Mouse (Mus musculus) intestine, postnatal 0 days (tissue): ENCODE results near the gene Slc17a4. TPM values are rescaled to one million over a fixed set of nuclear protein-coding genes. Genes with fewer than 3 reads are reported as not detected.

Source experiments
- ATAC-seq: fragments of 200-750 bp; cut with Nextera tagmentation; 2 replicates; pipeline ENCODE4 v1.8.0; 2017; ENCODE audit warnings: mild to moderate bottlenecking, moderate TSS enrichment, moderate library complexity
- H3K27ac ChIP-seq: fragments of 300-500 bp; sonication (generic); 2 replicates; pipeline ENCODE4 v1.5.1; 2014; ENCODE audit warnings: mild to moderate bottlenecking, low read depth, low read length, moderate library complexity
- H3K27me3 ChIP-seq: fragments of 300-500 bp; sonication (generic); replicated peaks from 2 replicates; pipeline ENCODE4 v1.6.1; 2014; ENCODE audit warnings: low read length, mixed read lengths; ENCODE audit not compliant: control insufficient read depth, insufficient read depth
- H3K36me3 ChIP-seq: fragments of 300-500 bp; sonication (generic); 2 replicates; pipeline ENCODE4 v1.6.1; 2014; ENCODE audit warnings: mild to moderate bottlenecking, moderate library complexity; ENCODE audit not compliant: control insufficient read depth, insufficient read depth
- H3K4me1 ChIP-seq: fragments of 300-500 bp; sonication (generic); replicated peaks from 2 replicates; pipeline ENCODE4 v1.6.1; 2014; ENCODE audit warnings: antibody characterized with exemption, low read length, mixed read lengths; ENCODE audit not compliant: control insufficient read depth, insufficient read depth
- H3K4me2 ChIP-seq: fragments of 300-500 bp; sonication (generic); replicated peaks from 2 replicates; pipeline ENCODE4 v1.6.1; 2014; ENCODE audit warnings: low read depth, mild to moderate bottlenecking, moderate library complexity
- H3K4me3 ChIP-seq: fragments of 300-500 bp; sonication (generic); 2 replicates; pipeline ENCODE4 v1.5.1; 2014; ENCODE audit warnings: low read depth, low read length
- H3K9ac ChIP-seq: fragments of 300-500 bp; sonication (generic); 2 replicates; pipeline ENCODE4 v1.6.1; 2014; ENCODE audit warnings: mild to moderate bottlenecking, low read depth, low read length
- H3K9me3 ChIP-seq: fragments of 300-500 bp; sonication (generic); 2 replicates; pipeline ENCODE4 v1.6.1; 2016; ENCODE audit warnings: mixed run types; ENCODE audit not compliant: control insufficient read depth
- CTCF ChIP-seq: sonication (generic); IDR thresholded peaks from 2 replicates; pipeline ENCODE4 v1.5.1; 2016; ENCODE audit warnings: low read depth, mild to moderate bottlenecking, control low read depth, antibody characterized with exemption, moderate library complexity
- WGBS: fragments of 180-500 bp; shearing (Covaris S2); extraction: QIAGEN DNeasy Blood & Tissue Kit; methylation state at CpG from one replicate; pipeline ENCODE4 v1.1.7; 2014; 5-methylcytosine and 5-hydroxymethylcytosine counted together
- polyA plus RNA-seq: library from polyadenylated mRNA; unstranded; fragments of >200 nt; fragmentation: Nextera tagmentation; extraction: Ambion mirVana; gene quantifications from 2 replicates; pipeline ENCODE4 v1.2.1, GENCODE M21; 2015

The Slc17a4 gene
- polyA plus RNA-seq, 1 experiment from 2014 or later, result 31.3 TPM

DNA sequence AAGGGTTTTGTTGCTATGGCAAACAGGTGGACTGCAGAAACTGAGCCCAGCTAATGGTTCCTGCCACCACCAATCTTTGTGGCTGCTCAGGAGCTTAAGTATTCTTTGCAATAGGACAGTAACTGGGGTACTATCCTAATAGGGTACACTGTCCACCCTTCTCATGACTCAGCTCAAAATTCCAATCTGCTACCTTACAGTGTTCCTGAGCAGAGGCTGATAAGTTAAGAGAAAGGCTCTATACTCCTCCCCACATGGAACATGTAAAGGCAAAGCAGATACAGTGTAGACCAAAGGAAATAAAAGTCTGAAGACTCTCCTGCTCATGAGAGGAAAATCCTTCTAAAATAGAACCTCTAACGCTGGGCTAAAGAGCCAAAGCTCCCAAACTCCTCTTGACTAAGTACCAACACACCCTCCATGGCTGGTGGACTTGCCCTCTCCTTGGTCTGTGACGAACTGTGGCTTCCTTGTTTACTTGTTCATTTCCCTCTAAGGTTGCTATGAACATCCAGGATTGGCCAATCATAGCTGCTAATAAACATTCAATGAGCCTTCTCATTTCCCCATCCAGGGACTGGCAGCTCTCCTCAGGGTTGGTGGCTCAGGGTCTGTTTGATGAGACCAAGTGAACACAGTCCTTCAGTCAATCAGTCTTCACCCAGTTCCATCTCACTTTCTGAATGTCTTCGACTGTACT is 27.6 kb downstream of the Slc17a4 start:
- WGBS, result 63% methylated on average over 3 of the region's 3 CpGs
- Histone ChIP-seq H3K4me3 (no peak overlapping the region), H3K9ac (no peak overlapping the region), H3K4me2 (no peak overlapping the region), H3K36me3 (no peaks in the 10 kb centered on the region), H3K9me3 (no peaks in the 10 kb centered on the region), H3K27me3 (no peaks in the 10 kb centered on the region), H3K27ac (no peak overlapping the region), H3K4me1 (no peaks in the 10 kb centered on the region)
- no peak for TF ChIP-seq CTCF
- no peak for ATAC-seq

DNA sequence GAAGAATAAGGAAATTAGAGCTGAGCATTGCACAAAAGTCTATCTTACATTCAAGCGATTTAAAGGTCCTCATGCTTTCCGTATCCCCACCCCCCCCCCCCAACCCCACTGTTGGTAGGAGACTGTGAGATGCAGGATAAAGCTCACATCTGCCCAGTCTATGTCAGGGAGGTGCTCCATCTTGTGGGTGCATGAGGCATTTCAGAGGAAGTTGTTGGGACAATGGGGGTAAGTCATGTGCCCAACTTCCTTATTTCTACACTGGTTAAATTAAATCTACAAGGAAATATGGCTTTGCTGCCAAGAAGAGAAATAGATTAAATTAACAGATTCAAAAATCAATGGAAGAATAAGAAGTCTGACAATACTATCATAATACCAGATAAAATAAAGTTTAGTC is 29.3 kb downstream of the Slc17a4 start:
- Histone ChIP-seq H3K4me3 (no peak overlapping the region), H3K36me3 (no peaks in the 10 kb centered on the region), H3K9me3 (no peaks in the 10 kb centered on the region), H3K27me3 (no peaks in the 10 kb centered on the region), H3K9ac (no peak overlapping the region), H3K27ac (no peak overlapping the region), H3K4me1 (no peaks in the 10 kb centered on the region), H3K4me2 (no peak overlapping the region)
- ATAC-seq, result no peak
- TF ChIP-seq CTCF, result peak; percentile 73
- WGBS, result 38% methylated on average over 2 of the region's 2 CpGs

DNA sequence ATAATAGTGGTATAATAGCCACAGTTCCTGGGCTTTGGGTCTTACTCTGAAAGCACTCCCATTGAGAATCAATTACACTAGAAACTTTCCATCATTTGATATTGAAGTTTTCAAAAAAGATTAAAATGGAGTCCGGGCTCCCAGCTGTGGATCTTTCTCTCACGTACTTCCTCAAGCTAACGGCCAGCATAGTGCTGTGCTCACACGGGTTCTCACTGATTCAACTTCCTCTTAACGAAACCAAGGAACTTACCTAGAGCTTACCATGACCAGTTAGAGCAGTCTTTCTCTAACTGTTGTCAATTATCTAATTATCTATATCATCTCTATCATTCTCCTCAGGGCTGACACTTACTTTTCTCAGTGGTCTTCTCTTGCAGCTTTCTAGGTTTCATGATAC is 35.2 kb downstream of the Slc17a4 start:
- no peaks in the 10 kb centered on the region for H3K9me3 ChIP-seq
- H3K27ac ChIP-seq, result no peak overlapping the region
- no peaks in the 10 kb centered on the region for H3K36me3 ChIP-seq
- H3K4me3 ChIP-seq, result no peak overlapping the region
- TF ChIP-seq CTCF, result no peak
- no peaks in the 10 kb centered on the region for H3K4me1 ChIP-seq
- ATAC-seq, result no peak
- H3K27me3 ChIP-seq, result no peaks in the 10 kb centered on the region
- no peak overlapping the region for H3K4me2 ChIP-seq
- H3K9ac ChIP-seq, result no peak overlapping the region
- WGBS, result 83% methylated on average over 5 of the region's 5 CpGs

DNA sequence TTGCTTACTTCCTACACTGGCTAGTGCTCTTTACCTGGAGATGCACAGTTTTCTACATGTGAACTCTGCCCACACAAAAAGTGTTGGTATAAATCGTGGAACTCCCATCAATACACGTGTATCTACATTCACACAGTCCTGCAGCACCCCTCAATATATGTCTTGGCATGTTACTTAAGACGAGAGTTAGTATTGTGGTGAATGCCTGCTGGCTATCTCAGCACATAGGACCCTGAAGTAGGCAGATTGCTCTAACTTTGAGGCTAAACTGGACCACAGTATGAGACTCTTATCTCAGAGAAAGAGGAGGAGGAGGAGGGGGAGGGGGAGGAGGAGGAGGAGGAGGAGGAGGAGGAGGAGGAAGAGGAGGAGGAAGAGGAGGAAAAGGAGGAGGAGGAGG is 35.7 kb downstream of the Slc17a4 start:
- 80% methylated on average over 3 of the region's 3 CpGs for WGBS
- Histone ChIP-seq H3K27ac (no peak overlapping the region), H3K36me3 (no peaks in the 10 kb centered on the region), H3K9ac (no peak overlapping the region), H3K4me1 (no peaks in the 10 kb centered on the region), H3K27me3 (no peaks in the 10 kb centered on the region), H3K4me2 (no peak overlapping the region), H3K4me3 (no peak overlapping the region), H3K9me3 (no peaks in the 10 kb centered on the region)
- ATAC-seq, result no peak
- TF ChIP-seq CTCF, result no peak

DNA sequence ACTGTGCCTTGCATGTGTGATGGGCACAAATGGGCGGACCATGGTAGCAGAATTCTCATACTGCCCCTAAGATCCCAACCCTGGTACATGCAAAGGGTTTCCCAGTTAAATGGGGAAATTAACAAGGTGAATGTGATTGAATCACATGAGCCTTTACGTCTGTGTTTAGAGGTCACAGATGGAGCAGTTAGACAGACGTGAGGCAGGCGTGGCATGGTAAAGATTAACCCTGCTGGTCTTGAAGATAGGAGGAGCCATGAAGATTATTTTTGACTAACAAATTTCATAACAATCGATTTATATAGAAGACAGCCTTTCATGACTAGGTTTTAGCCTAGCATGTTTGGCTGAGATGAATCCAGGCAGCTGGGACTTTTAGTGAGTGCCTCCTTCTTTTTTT is 41.7 kb downstream of the Slc17a4 start:
- no peaks in the 10 kb centered on the region for H3K9me3 ChIP-seq
- H3K4me3 ChIP-seq, result no peak overlapping the region
- no peak for ATAC-seq
- no peak overlapping the region for H3K4me2 ChIP-seq
- no peak overlapping the region for H3K27ac ChIP-seq
- TF ChIP-seq CTCF, result no peak
- H3K27me3 ChIP-seq, result no peaks in the 10 kb centered on the region
- 0 out of 2 replicates have a peak, but pooled peaks cover 2% of the 10 kb centered on the region for H3K4me1 ChIP-seq
- no peak overlapping the region for H3K9ac ChIP-seq
- 48% methylated on average over 5 of the region's 5 CpGs for whole genome bisulfite sequencing
- H3K36me3 ChIP-seq, result no peaks in the 10 kb centered on the region

DNA sequence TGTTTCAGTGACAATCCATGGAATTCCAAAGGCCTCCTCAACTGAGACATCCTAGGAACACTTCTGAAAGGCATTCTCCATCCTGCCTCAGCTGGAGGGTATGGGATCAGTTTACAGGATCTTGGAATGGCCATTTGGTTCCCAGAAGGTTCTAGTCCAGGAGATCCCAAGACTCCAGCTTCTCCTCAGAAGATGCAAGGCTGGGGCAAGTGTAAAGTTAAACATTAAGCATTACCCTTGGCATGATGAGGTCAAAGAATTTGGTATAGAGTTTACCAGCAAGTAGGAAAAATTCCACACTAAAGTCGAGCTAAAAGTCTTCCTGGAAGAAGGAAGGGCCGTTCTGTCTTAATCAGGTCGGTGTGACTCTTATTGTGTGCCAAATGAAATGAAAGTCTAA is 44.8 kb downstream of the Slc17a4 start:
- no peak overlapping the region for H3K9ac ChIP-seq
- H3K4me1 ChIP-seq, result 0 out of 2 replicates have a peak, but pooled peaks cover 2% of the 10 kb centered on the region
- no peak overlapping the region for H3K4me3 ChIP-seq
- no peak overlapping the region for H3K27ac ChIP-seq
- no peak overlapping the region for H3K4me2 ChIP-seq
- H3K36me3 ChIP-seq, result no peaks in the 10 kb centered on the region
- ATAC-seq, result no peak
- WGBS, result 61% methylated on average over 3 of the region's 3 CpGs
- no peaks in the 10 kb centered on the region for H3K27me3 ChIP-seq
- no peak for TF ChIP-seq CTCF
- no peaks in the 10 kb centered on the region for H3K9me3 ChIP-seq
